Mouse (Mus musculus) splenic B cell, adult 2 months (primary cell): ENCODE data around the gene Vcl.
A peak's percentile ranks its signal among the peaks of the same experiment; 100 is the strongest.

Experiments
- DNase-seq: peaks from one replicate; pipeline ENCODE4 v3.0.0-alpha.2; 2011; ENCODE audit warnings: low read depth, low spot score
- H3K27me3 ChIP-seq: 2 replicates; pipeline ENCODE4 v1.6.1; 2012; ENCODE audit warnings: mild to moderate bottlenecking, low read length, moderate library complexity, mixed read lengths; ENCODE audit not compliant: control insufficient read depth, poor library complexity, insufficient read depth, severe bottlenecking
- H3K36me3 ChIP-seq: 2 replicates; pipeline ENCODE4 v1.6.1; 2012; ENCODE audit warnings: mild to moderate bottlenecking, low read length, moderate library complexity, mixed read lengths; ENCODE audit not compliant: control insufficient read depth, poor library complexity, insufficient read depth, severe bottlenecking

Gene Vcl

DNA sequence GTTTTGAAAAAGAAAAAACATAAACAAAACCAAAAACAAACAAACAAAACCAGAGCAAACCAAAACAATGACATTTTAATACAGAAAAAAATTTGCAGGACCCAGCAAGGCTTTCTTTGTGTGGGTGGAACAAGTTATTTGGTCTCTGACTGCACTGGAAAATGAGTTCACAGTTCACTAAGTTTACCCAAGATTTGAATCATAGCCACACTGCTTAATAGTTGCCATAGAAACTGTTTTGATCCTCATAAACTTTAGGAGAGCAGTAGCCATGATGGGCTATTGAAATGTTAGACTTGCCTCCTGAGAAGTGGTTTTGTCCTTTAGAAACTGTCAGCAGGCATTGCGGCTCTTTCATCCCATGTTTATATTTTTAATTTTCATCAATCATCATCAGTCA lies 39.9 kb downstream of the Vcl start:
- DNase-seq: peak; percentile 18
- H3K36me3 ChIP-seq: no peaks in the 10 kb centered on the region
- no peaks in the 10 kb centered on the region for H3K27me3 ChIP-seq

DNA sequence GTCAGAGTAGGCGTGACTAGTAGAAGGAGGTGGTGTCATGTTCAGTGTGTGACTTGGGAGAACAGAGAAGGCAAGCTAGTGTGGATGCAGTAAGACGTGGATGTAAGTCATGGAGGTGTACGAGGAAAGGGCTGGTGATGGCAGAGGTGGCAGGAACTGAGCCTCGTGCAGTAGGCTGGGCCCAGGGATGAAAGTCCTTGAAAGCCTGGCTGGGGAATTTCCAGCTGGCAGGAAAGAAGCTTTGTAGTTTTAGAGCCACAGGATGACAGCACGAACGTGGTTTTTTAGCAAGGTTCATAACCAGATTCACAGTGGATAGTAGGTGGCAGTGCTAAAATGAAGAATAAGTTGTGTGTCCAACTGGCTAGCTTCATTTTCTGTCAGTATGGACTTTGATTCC lies 41.2 kb downstream of the Vcl start:
- H3K36me3 ChIP-seq: no peaks in the 10 kb centered on the region
- H3K27me3 ChIP-seq: no peaks in the 10 kb centered on the region
- DNase-seq: no peak

DNA sequence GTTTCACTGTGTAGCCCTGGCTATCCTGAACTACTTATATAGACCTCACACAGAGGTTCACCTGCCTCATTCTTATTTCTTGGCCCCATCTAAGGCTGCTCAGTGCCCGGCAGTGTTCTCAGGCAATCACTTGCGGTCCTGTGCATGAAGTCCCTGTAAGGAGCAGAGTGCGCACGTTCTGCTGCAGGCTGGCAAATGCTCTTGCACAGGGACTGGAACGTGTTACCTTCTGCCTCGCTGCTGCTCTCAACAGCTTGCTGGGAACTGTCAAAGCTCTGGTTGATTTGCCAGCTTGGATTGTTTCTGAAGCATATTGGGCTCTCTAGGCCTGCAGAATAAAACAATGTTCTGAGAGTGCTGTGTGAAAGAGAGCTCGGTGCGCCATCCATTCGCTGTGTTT lies 41.7 kb downstream of the Vcl start:
- no peaks in the 10 kb centered on the region for H3K27me3 ChIP-seq
- DNase-seq: no peak
- no peaks in the 10 kb centered on the region for H3K36me3 ChIP-seq

DNA sequence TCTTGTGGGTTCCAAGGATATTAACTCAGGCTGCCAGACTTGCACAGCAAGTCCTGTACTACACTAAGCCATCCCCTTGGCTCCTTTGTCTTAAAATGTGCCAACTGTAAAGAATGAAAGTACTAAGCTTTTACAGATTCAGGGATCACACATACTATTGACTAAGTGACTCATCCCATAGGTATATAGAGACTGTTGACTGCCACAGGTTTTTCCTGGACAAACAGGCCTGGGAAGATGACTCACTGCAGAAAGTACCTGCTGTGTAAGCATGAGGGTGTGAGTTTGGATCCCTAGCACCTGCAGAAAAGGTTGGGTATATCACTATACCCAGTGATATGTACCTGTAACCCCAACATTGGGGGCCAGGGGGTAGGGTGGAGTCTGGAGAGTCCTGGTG lies 44.6 kb downstream of the Vcl start:
- DNase-seq: no peak
- Histone ChIP-seq H3K27me3 (no peaks in the 10 kb centered on the region), H3K36me3 (no peaks in the 10 kb centered on the region)

DNA sequence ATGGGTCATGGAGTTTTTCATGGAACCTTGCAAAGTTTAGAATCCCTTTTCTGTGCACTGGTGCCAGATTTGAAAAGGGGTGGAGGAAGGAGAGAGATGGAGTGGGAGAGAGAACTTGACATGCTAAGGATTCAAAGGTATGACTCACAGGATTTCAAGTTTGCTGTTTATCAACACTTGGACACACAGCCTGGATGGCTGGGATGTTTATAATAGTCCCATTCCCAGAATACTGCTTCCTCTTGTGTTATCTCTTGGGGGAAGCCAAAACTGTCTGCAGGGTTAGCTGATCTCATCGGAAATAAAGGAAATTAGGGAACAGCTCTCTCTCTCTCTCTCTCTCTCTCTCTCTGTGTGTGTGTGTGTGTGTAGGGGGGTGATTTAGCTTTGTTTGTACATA lies 47.5 kb downstream of the Vcl start:
- no peaks in the 10 kb centered on the region for H3K27me3 ChIP-seq
- H3K36me3 ChIP-seq: no peaks in the 10 kb centered on the region
- DNase-seq: no peak

DNA sequence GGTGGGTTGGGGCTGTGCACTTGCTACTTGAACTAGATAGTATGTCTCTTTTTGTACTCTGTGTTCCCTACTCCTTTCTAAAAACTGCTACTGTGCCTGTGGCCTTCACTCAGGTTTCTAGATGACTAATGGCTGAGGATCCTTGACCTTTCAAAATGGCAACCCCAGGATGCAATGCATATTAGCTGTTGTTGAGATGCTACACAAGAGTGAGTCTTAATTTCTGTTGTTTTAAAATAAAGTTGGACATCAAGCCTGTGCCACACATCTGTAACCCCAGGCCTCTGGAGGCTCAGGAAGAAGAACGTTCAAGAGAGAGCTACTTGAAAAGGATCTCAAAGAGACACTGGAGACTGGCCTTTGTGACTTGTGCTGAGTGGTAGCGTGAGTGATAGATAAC lies 48.5 kb downstream of the Vcl start:
- H3K27me3 ChIP-seq: no peaks in the 10 kb centered on the region
- DNase-seq: no peak

DNA sequence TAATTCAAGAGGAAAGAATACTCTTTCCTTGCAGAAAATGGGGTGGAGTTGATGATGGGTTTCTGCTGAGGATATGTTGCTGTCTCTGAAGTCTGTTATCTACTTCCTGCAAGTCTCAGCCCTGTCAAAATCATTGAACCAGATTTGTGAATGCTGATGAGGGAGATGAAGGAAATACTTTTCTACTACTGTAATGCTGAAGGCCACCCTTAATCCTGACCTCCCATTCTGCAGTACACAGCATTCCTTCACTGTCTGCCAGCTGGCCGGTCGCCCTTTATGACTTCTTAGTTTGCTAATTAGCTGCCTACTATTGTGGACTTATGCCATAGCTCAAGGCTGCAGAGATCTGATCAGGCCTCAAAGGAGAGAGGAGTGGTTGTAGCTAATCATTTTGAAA lies 54.6 kb downstream of the Vcl start:
- H3K36me3 ChIP-seq: no peaks in the 10 kb centered on the region

More for the DNA sequence above, 48.5 kb downstream of the Vcl start:
- no peaks in the 10 kb centered on the region for H3K36me3 ChIP-seq

DNA sequence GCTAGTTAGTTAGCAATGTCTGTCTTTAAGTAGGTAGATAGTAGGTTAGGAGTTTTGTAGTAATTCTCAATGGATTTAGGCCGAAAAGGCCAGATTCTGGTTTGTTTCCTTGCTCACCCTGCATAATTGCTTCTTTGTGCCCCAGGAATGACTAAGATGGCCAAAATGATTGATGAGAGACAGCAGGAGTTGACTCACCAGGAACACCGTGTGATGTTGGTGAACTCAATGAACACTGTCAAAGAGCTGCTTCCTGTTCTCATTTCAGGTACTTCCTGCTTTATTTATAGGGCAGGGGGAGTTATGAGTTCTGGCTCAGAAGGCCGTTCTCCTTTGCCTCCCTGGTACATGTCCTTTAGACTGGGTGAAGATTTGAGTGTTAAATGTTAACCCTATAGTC lies 56.3 kb downstream of the Vcl start:
- DNase-seq: peak; percentile 24
- no peaks in the 10 kb centered on the region for H3K36me3 ChIP-seq
- no peaks in the 10 kb centered on the region for H3K27me3 ChIP-seq

More for the DNA sequence above, 54.6 kb downstream of the Vcl start:
- no peaks in the 10 kb centered on the region for H3K27me3 ChIP-seq
- DNase-seq: no peak

DNA sequence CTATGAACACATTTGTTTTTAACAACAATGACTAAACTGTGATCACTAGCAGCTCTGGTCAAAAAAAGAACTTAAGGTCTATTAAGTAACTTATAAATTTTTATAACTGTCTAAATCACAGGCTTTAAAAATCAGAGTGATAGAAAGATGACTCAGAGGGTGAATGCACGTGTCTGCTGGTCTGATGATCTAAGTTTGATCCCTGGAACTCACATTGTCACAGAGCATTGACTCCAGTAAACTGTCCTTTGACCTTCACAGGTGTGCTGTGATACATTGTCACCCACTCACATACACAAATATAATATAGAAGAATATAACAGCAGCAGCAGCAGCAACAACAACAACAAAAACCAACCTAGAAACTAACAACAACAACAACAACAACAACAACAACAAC lies 62.3 kb downstream of the Vcl start:
- Histone ChIP-seq H3K27me3 (no peaks in the 10 kb centered on the region), H3K36me3 (no peaks in the 10 kb centered on the region)
- no peak for DNase-seq

DNA sequence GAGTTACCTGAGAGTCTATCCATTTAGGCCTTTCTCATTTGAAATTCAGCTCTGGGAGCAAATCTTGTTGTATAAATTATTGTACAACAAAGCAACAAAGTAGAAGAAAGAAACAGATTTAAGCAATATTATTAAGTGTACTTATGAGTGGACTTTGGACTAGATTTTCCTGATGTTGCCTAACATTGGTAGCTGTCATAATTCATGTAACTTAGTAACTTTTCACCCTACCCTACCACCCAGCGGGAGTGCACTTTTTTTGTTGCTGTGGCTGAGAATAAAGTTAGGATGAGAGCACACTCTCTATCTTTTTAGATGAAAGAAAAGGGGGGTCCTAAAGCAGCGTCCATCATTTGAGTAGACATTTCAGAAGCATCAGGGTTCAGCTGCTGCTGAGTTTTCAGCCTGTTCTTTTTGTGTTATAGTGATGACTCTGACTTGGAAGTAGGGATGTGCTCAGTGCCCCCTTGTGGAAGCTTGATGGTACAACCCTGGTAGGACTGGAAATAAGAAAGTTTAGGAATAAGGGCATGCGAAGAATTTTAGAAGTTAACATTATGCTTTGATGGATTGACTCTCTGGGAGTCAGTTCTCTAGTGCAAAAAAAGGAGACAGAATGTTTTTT lies 64.0 kb downstream of the Vcl start:
- H3K36me3 ChIP-seq: no peaks in the 10 kb centered on the region
- peak; percentile 63 for DNase-seq
- no peaks in the 10 kb centered on the region for H3K27me3 ChIP-seq

DNA sequence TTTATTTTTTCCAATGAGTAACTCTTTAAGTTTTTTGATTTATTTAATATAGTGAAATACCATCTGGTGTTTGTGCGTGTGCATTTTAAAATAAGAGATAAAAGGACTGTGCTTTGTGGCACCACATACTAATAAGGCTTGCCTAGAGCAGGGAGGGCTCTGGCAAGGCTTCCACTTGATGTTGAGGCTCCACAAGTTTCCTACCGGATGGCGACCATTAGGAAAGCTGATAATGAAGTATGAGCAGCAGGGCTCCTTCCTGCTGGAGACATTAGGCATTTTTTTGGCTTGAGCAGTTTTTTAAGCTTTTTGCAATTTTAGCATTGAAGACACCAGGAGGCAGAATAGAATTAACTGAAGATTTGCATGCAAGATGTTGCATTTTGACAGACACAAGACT lies 65.3 kb downstream of the Vcl start:
- DNase-seq: no peak
- no peaks in the 10 kb centered on the region for H3K27me3 ChIP-seq
- no peaks in the 10 kb centered on the region for H3K36me3 ChIP-seq

DNA sequence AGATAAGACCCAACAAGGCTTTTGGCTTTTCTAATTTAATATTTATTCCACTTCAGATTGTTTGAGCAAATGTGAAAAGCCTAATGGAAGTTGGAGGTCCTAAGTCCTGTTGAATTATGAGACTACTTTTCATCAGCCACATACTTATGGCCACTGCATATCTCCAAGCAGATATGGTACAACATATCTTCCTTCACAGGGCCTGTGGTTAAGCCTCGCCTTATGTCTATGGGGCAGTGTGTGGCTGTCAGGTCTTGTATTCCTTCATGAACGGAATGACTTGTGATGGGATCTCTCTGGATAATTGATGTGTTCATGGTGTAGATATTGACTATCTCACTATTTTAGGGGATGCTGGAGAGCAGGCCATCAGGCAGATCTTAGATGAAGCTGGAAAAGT lies 66.3 kb downstream of the Vcl start:
- DNase-seq: no peak
- H3K36me3 ChIP-seq: no peaks in the 10 kb centered on the region
- H3K27me3 ChIP-seq: no peaks in the 10 kb centered on the region

DNA sequence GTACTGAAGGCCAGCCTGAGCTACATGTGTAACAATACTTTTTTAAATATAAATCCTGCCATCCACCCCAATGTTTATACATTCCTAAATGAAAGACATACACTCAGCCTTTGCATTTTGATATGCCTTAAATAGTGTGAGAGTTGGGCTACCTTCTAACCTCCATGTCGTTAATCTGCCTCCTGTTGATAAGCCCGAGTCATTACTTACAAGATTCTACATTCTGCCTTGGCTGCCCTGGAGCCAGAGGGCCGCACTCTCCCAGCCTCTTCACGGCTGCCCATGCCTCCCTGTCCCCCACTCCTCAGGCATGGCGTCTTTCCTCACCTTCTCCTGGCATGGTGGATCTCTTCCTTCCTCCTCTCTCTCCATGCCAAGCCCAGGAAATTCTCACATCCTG lies 67.2 kb downstream of the Vcl start:
- Histone ChIP-seq H3K36me3 (no peaks in the 10 kb centered on the region), H3K27me3 (no peaks in the 10 kb centered on the region)
- no peak for DNase-seq

DNA sequence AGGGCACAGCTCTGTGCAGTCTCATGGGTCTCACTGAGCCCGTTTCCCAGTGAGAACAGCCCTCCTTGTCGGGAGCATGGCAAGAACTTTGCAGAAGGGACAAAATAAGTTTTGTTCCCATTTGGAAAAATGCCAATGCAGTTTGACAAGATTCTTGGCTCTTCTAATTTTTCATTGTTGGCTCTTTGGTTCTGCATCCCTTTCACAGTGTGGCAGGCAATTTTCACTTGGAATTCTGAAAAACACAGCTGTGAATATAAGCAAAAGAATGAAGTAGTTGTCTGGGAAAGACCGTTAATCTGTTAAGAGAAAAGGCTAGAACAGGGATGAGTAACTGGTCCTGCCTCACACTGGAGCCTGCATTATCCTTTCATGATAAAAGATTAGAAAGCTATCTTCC lies 68.3 kb downstream of the Vcl start:
- no peaks in the 10 kb centered on the region for H3K36me3 ChIP-seq
- no peak for DNase-seq
- H3K27me3 ChIP-seq: no peaks in the 10 kb centered on the region

DNA sequence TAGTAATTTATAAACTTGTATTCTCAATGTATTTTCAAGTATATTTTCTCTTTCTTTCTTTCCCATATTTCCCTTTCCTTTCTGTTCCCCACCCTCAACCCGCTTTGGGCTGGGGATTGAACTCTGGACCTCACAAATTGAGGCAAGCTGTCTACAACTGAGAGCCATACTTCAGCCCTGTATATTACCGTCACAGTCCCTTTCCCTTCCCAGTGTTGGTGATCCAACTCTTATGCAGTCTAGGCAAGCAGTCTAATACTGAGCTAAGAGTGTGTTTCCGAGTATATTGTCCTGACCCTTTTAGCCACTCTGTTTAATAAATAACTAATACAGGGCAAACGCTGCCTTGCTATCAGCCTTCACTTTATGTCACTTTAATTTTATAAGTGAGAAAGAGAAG lies 70.4 kb downstream of the Vcl start:
- Histone ChIP-seq H3K36me3 (no peaks in the 10 kb centered on the region), H3K27me3 (no peaks in the 10 kb centered on the region)
- DNase-seq: no peak

DNA sequence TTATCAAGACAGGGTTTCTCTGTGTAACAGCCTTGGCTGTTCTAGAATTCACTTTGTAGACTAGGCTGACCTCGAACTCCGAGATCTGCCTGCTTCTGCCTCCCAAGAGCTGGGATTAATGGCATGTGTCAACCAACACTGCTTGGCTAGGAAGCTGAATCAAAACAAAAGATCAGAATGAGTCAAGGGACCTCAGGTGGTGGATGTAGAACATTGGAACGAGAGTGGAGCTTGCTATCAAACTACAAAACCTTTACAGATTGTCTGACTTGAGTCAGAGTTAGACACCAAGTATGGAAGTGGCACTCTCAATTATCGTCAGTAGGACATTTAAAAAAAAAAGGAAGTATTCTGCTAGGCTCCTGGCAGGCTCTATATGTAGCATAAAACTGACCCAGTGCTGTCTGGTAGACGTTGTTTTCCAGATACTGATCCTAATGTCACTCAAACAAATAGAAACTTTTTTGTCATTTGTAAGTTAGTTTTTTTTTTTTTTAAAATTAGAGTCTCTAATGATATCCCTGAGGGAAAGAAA lies 84.7 kb downstream of the Vcl start:
- no peaks in the 10 kb centered on the region for H3K27me3 ChIP-seq
- no peak for DNase-seq
- peaks cover 4% of the 10 kb centered on the region; the same call in 1 of the 2 replicates for H3K36me3 ChIP-seq
